Mouse (Mus musculus) cortical plate, adult 2 months (tissue): ENCODE measurements around the gene Zfp146. TPM values are rescaled to one million over a fixed set of nuclear protein-coding genes. Genes with fewer than 3 reads are reported as not detected.
A peak's percentile ranks its signal among the peaks of the same experiment; 100 is the strongest.
"Not testable (repeated sequence)": the region's sequence is repeated elsewhere in the genome, so short reads cannot be mapped to it uniquely, and the experiment has no call there.

Source experiments
- H3K27ac ChIP-seq: fragments of 200-500 bp; 2 replicates; pipeline ENCODE4 v1.5.1; 2012; ENCODE audit warnings: low read length, control low read depth, inconsistent platforms; ENCODE audit not compliant: insufficient read depth
- H3K4me1 ChIP-seq: fragments of 200-500 bp; 2 replicates; pipeline ENCODE4 v1.6.1; 2011; ENCODE audit warnings: low read length; ENCODE audit not compliant: control insufficient read depth, insufficient read depth
- H3K4me3 ChIP-seq: fragments of 200-500 bp; 2 replicates; pipeline ENCODE4 v1.5.1; 2011; ENCODE audit warnings: mild to moderate bottlenecking, low read length, control low read depth; ENCODE audit not compliant: insufficient read depth
- CTCF ChIP-seq: fragments of 200-500 bp; IDR thresholded peaks from 2 replicates; pipeline ENCODE4 v1.5.1; 2011; ENCODE audit warnings: mild to moderate bottlenecking, control low read depth, low read length; ENCODE audit not compliant: insufficient read depth; ENCODE audit errors: extremely low read depth
- POLR2A ChIP-seq: fragments of 200-500 bp; IDR thresholded peaks from 2 replicates; pipeline ENCODE4 v1.6.1; 2011; ENCODE audit warnings: mild to moderate bottlenecking, low read length, control low read depth; ENCODE audit not compliant: insufficient read depth; ENCODE audit errors: extremely low read depth
- polyA plus RNA-seq: library from polyadenylated mRNA; depleted of rRNA; stranded (reverse); fragments of >200 nt; gene quantifications from 2 replicates; pipeline ENCODE4 v1.2.3, GENCODE M21; 2012; rRNA removed

The Zfp146 gene
- polyA plus RNA-seq, 1 experiment: 33.5 TPM

DNA sequence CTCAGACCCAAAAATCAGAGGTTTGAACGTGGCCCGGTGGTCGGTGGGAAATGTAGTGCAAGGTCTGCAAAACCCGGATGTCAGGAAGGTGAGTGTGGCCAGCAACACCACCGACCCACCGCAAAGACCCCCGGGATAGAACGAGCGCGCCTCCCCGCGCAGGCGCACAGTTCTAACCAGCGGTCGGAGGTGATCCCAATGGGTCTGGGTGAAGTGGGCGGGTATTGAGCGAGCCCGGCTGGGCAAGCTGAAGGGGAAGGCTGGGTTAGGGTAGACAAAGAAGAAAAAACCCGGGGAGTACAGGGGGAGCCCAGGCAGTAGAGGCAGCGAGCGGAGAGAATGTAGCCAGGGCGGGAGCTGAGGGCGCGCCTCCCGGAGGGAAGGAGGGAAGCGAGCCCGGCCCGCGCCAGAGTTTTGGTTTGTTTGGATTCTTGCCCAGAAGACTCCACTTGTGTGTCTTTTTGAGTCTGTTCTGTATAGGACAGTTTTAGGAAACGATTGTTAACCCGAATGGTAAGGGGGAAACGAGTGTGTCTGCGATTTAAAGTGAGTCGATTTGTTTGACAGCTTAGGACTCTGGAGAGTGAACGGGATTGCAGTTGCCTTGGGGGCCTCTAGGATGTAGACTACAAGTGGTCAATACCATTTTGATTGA lies 25.9 kb downstream of the Zfp146 start:
- TF ChIP-seq POLR2A: no peak
- no peak for TF ChIP-seq CTCF
- no peak overlapping the region for H3K27ac ChIP-seq
- H3K4me3 ChIP-seq: peak overlapping the region; percentile 7
- no peaks in the 10 kb centered on the region; the same call in 1 of the 2 replicates for H3K4me1 ChIP-seq

DNA sequence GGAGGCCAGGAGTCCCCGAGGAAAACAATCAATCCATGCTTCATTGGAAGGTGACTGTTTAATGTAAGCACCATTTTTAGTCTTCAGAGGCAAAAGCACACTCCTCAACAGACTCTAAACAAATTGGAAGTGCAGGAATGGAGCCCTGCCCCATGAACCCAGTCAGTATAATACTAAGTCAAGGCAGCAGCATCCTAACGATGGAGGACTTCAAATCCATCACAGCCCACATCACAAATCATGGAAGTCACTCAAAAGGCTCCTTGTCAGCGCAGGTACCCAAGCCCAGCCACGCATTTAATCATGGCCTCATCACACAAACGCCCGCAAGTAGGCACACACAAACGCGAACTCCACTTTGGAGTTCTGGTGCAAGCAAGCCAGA lies 26.4 kb downstream of the Zfp146 start:
- H3K27ac ChIP-seq: no peak overlapping the region

DNA sequence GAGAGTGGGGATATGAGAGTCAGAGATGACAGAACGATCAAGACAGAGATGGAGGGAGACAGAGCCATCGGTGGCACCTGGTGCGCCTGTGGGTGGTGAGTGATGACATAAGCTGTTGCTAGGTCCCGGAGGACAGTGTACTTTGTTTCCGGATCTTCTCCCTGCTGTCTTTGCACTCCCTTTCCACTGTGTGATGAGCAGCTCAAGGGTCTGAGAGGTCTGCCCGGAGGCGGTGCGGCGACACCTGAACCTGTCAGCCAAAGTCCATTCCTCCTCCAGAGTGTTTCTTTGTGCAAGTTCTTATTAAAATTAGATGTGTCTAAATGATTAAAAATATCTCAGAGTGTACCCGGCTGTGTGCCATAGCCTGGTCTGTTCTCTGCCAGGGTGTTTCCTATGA lies 32.7 kb downstream of the Zfp146 start:
- H3K4me3 ChIP-seq: no peak overlapping the region
- TF ChIP-seq POLR2A (no peak), CTCF (no peak)
- peaks cover 1% of the 10 kb centered on the region; the same call in 1 of the 2 replicates for H3K4me1 ChIP-seq
- no peak overlapping the region for H3K27ac ChIP-seq

More for the DNA sequence above, 26.4 kb downstream of the Zfp146 start:
- no peak for TF ChIP-seq POLR2A
- no peak for TF ChIP-seq CTCF
- Histone ChIP-seq H3K4me1 (no peaks in the 10 kb centered on the region; the same call in 1 of the 2 replicates), H3K4me3 (peak overlapping the region; percentile 7)

GRCm38 (mm10) chr7:30132396-30132795 lies 37.2 kb downstream of the Zfp146 start:
- Histone ChIP-seq H3K4me1 (peaks cover 1% of the 10 kb centered on the region; the same call in 1 of the 2 replicates), H3K4me3 (no peak overlapping the region), H3K27ac (no peak overlapping the region)
- no peak for TF ChIP-seq CTCF
- TF ChIP-seq POLR2A: no peak

DNA sequence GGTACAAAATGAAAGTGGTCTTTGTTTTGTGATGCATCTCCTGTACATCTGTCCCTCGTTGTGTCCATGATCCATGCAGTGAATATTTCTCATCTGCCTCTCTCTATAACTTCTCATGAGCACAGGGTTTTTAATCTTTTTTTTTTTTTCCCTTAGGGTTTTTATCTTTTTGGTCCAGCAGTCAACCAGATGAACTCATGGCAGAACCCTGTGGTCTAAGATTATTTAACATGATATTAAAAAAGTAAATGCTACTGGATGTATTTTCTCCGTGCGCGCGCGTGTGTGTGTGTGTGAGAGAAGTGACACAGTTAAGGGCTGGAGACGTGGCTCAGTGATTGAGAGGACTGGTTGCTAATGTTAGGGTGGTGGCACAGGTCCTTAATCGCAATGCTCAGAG lies 39.6 kb downstream of the Zfp146 start:
- Histone ChIP-seq H3K4me1 (peaks cover 2% of the 10 kb centered on the region; the same call in 1 of the 2 replicates), H3K27ac (no peak overlapping the region), H3K4me3 (no peak overlapping the region)
- TF ChIP-seq CTCF (no peak), POLR2A (no peak)

GRCm38 (mm10) chr7:30122188-30122530 lies 47.4 kb downstream of the Zfp146 start:
- peaks cover 2% of the 10 kb centered on the region; the same call in 1 of the 2 replicates for H3K4me1 ChIP-seq
- peak overlapping the region; percentile 99 for H3K4me3 ChIP-seq
- peak overlapping the region; percentile 84 for H3K27ac ChIP-seq
- TF ChIP-seq CTCF (no peak), POLR2A (no peak)

- peak within 1 kb of the TSS; percentile 84 for H3K27ac ChIP-seq
- H3K4me1 ChIP-seq: peaks cover 2% of the 10 kb centered on the region; the same call in 1 of the 2 replicates
- TF ChIP-seq CTCF (no peak), POLR2A (peak; percentile 59; the same call in 1 of the 2 replicates)
- peak within 1 kb of the TSS; percentile 99 for H3K4me3 ChIP-seq
These were observed 48.0 kb downstream of the Zfp146 start, which contains the start of gene Zfp382 for GRCm38 (mm10) chr7:30121308-30122187. Gene Zfp382 (plus strand): TSS chr7:30121942.

DNA sequence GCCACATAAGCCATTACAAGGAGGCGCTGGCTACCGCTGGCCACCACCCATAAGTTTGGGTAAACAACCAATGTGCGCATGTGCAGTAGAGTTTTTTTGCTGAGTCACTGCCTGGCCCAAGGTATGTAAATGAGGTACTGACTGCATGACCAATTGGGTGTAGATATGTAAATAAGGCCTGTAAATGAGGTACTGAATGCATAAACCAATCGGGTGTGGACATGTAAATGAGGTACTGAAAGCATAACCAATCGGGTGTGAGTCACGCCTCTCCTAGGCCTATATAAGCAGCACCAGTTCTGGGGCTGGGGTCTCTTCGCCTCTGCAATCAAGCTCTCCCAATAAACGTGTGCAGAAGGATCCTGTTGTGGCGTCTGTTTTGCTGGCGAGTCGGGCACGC lies 51.6 kb downstream of the Zfp146 start:
- not testable (repeated sequence) for H3K27ac ChIP-seq, H3K4me3 ChIP-seq, H3K4me1 ChIP-seq

DNA sequence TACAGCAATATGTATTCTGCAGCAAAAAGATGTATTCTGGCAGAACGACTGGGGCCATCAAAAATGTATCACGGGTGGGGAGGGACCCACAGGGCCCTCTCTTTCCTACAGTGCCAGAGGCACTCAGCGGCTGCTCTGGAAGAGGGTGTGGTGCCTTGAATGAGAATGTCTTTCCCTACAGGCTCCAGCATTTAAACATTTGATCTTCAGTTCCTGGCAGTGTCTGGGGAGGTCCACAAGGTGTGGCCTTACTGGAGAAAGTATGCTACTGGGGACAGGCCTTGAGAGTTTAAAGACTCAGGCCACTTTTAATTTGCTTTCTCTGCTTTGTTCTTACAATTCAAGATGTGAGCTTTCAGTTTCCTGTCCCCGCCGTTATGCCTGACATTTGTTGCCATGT lies 53.5 kb downstream of the Zfp146 start:
- no peak for TF ChIP-seq CTCF
- TF ChIP-seq POLR2A: no peak
- H3K27ac ChIP-seq: no peak overlapping the region
- no peaks in the 10 kb centered on the region for H3K4me1 ChIP-seq
- H3K4me3 ChIP-seq: no peak overlapping the region

Other genes with a start within 250 kb of the Zfp146 start
- 12.5 and 13.1 TPM in 2 replicates for gene Zfp74, start 215.7 kb downstream of the Zfp146 start, polyA plus RNA-seq
- gene Zfp568, start 185.8 kb downstream of the Zfp146 start, polyA plus RNA-seq: 2.1 and 3.0 TPM in 2 replicates
- 13.8 and 14.2 TPM in 2 replicates for gene Zfp14, start 118.4 kb downstream of the Zfp146 start, polyA plus RNA-seq
- 2.3 and 2.5 TPM in 2 replicates for gene Zfp82, start 96.8 kb downstream of the Zfp146 start, polyA plus RNA-seq
- 0.44 and 0.50 TPM in 2 replicates for gene Gm26920, start 79.3 kb downstream of the Zfp146 start, polyA plus RNA-seq
- gene Zfp566, start 79.2 kb downstream of the Zfp146 start, polyA plus RNA-seq: 6.0 and 7.0 TPM in 2 replicates
- 42.8 and 44.9 TPM in 2 replicates for gene Zfp260, start 75.0 kb downstream of the Zfp146 start, polyA plus RNA-seq
- gene Zfp382, start 47.8 kb downstream of the Zfp146 start, polyA plus RNA-seq: 9.8 and 10.4 TPM in 2 replicates
- 7.4 TPM in 2 replicates for gene Cox7a1, start 14.4 kb upstream of the Zfp146 start, polyA plus RNA-seq
- gene Capns1, start 29.1 kb upstream of the Zfp146 start, polyA plus RNA-seq: 254 and 279 TPM in 2 replicates
- gene Polr2i, start 62.2 kb upstream of the Zfp146 start, polyA plus RNA-seq: 152 and 157 TPM in 2 replicates
- 136 and 139 TPM in 2 replicates for gene Tbcb, start 62.5 kb upstream of the Zfp146 start, polyA plus RNA-seq
- gene Ovol3, start 66.0 kb upstream of the Zfp146 start, polyA plus RNA-seq: 0.15 TPM in 1 of 2 replicates, not detected in the other
- 0.19 and 0.38 TPM in 2 replicates for gene Thap8, start 110.3 kb upstream of the Zfp146 start, polyA plus RNA-seq
- gene Wdr62, start 110.7 kb upstream of the Zfp146 start, polyA plus RNA-seq: 3.2 and 4.1 TPM in 2 replicates
- gene Clip3, start 122.0 kb upstream of the Zfp146 start, polyA plus RNA-seq: 439 and 458 TPM in 2 replicates
- gene Alkbh6, start 139.0 kb upstream of the Zfp146 start, polyA plus RNA-seq: 135 and 141 TPM in 2 replicates
- gene Syne4, start 145.1 kb upstream of the Zfp146 start, polyA plus RNA-seq: 23.6 and 24.7 TPM in 2 replicates
- gene E130208F15Rik, start 152.0 kb upstream of the Zfp146 start, polyA plus RNA-seq: 0.35 and 0.44 TPM in 2 replicates
- 16.9 and 17.4 TPM in 2 replicates for gene Sdhaf1, start 154.1 kb upstream of the Zfp146 start, polyA plus RNA-seq
- gene Lrfn3, start 193.0 kb upstream of the Zfp146 start, polyA plus RNA-seq: 20.8 and 21.3 TPM in 2 replicates
- 78.9 and 79.5 TPM in 2 replicates for gene Tyrobp, start 244.0 kb upstream of the Zfp146 start, polyA plus RNA-seq